Mouse (Mus musculus) heart, adult 2 months (tissue): Measurements from ENCODE around the gene Cpne4.

ENCODE experiments used
- CTCF ChIP-seq: fragments of 200-600 bp; IDR thresholded peaks from 2 replicates; pipeline ENCODE4 v1.8.1; 2022; ENCODE audit warnings: antibody characterized with exemption, mild to moderate bottlenecking, moderate library complexity
- EP300 ChIP-seq: fragments of 200-500 bp; IDR thresholded peaks from 2 replicates; pipeline ENCODE4 v1.6.1; 2011; ENCODE audit warnings: low read depth, low read length, control low read depth; ENCODE audit not compliant: insufficient read depth
- POLR2A ChIP-seq: fragments of 200-500 bp; IDR thresholded peaks from 2 replicates; pipeline ENCODE4 v1.6.1; 2011; ENCODE audit warnings: mild to moderate bottlenecking, low read depth, low read length, control low read depth; ENCODE audit not compliant: insufficient read depth

DNA sequence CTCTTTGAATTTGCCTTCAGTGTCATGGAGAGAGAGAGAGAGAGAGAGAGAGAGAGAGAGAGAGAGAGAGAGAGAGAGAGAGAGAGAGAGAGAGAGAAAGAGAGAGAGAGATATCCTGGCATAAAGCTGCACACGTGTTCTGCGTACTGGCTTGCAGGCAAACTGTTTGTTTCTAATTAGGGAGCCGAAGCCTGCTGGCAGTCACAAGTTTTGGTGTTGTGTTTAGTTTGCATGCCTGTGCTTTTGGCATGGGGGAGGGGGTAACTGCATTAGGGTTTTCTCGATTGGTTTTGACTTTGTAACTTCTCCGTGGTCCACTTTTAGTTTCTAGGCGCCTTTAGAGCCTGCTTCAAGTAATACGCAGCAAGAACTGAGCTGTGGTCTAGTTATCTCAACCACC lies 20.0 kb downstream of the Cpne4 start:
- TF ChIP-seq CTCF (no peak), POLR2A (no peak), EP300 (no peak)
